Mouse (Mus musculus): ENCODE results near the gene Degs1. TPM values are rescaled to one million over a fixed set of nuclear protein-coding genes. Genes with fewer than 3 reads are reported as not detected.

The Degs1 gene
- total RNA-seq, 2 experiments from 2014 or later = 208 to 430 TPM

- no peak for ATAC-seq (ENCODE audit: poor library complexity, severe bottlenecking)
Measured at GRCm38 (mm10) chr1:182227141-182227963, 55.3 kb downstream of the Degs1 start.

GRCm38 (mm10) chr1:182226261-182226660, 56.3 kb downstream of the Degs1 start:
- ATAC-seq (ENCODE audit: poor library complexity, severe bottlenecking) = peak; percentile 73

Other genes starting within 250 kb of the Degs1 start
- 143 and 149 TPM in 2 replicates for gene Srp9, start 158.1 kb downstream of the Degs1 start, total RNA-seq (2015)
- gene Srp9, start 158.1 kb downstream of the Degs1 start, total RNA-seq (2017) = 97.9 and 104 TPM in 2 replicates
- not detected in 2 replicates for gene Vmn1r1, start 118.3 kb downstream of the Degs1 start, total RNA-seq (2015)
- not detected in 2 replicates for gene Vmn1r1, start 118.3 kb downstream of the Degs1 start, total RNA-seq (2017)
- 20.8 and 23.8 TPM in 2 replicates for gene Fbxo28, start 58.8 kb upstream of the Degs1 start, total RNA-seq (2015)
- gene Fbxo28, start 58.8 kb upstream of the Degs1 start, total RNA-seq (2017) = 21.2 and 23.3 TPM in 2 replicates
- gene Trp53bp2, start 126.4 kb upstream of the Degs1 start, total RNA-seq (2015) = 16.4 and 20.1 TPM in 2 replicates
- 9.0 and 9.4 TPM in 2 replicates for gene Trp53bp2, start 126.4 kb upstream of the Degs1 start, total RNA-seq (2017)
- 108 and 122 TPM in 2 replicates for gene Capn2, start 234.8 kb upstream of the Degs1 start, total RNA-seq (2015)
- 174 and 241 TPM in 2 replicates for gene Capn2, start 234.8 kb upstream of the Degs1 start, total RNA-seq (2017)